Mouse (Mus musculus): ENCODE data around the gene Gm20517.
A peak's percentile ranks its signal among the peaks of the same experiment; 100 is the strongest.

The Gm20517 gene

GRCm38 (mm10) chr17:47610849-47611660 is at the start of gene Gm20517, which contains the start of the genes Bysl and Med20:
Gene Gm20517, plus strand, starts transcription at chr17:47611589.
Gene Bysl, minus strand, starts transcription at chr17:47611492.
Gene Med20, plus strand, starts transcription at chr17:47611582.
- peak; percentile 96 for DNase-seq

GRCm38 (mm10) chr17:47562875-47563274 is 48.5 kb upstream of the Gm20517 start:
- no peak for DNase-seq

GRCm38 (mm10) chr17:47564612-47565011 is 46.8 kb upstream of the Gm20517 start:
- DNase-seq: no peak

- no peak for DNase-seq
Observed at GRCm38 (mm10) chr17:47566133-47566532, 45.3 kb upstream of the Gm20517 start.

GRCm38 (mm10) chr17:47567271-47567670 is 44.1 kb upstream of the Gm20517 start:
- DNase-seq: no peak

- no peak for DNase-seq
Observed at GRCm38 (mm10) chr17:47568389-47568788, 43.0 kb upstream of the Gm20517 start.

GRCm38 (mm10) chr17:47568951-47569527 is 42.4 kb upstream of the Gm20517 start:
- no peak for DNase-seq

GRCm38 (mm10) chr17:47571621-47572020 is 39.8 kb upstream of the Gm20517 start:
- no peak for DNase-seq

GRCm38 (mm10) chr17:47572436-47572835 is 39.0 kb upstream of the Gm20517 start:
- DNase-seq: no peak

GRCm38 (mm10) chr17:47574028-47574427 is 37.4 kb upstream of the Gm20517 start:
- no peak for DNase-seq

GRCm38 (mm10) chr17:47574830-47575229 is 36.6 kb upstream of the Gm20517 start:
- DNase-seq: no peak

GRCm38 (mm10) chr17:47578655-47579054 is 32.7 kb upstream of the Gm20517 start:
- DNase-seq: no peak

GRCm38 (mm10) chr17:47580962-47581361 is 30.4 kb upstream of the Gm20517 start:
- DNase-seq: no peak

- no peak for DNase-seq
Observed at GRCm38 (mm10) chr17:47588517-47588916, 22.9 kb upstream of the Gm20517 start.

GRCm38 (mm10) chr17:47591073-47591472 is 20.3 kb upstream of the Gm20517 start:
- no peak for DNase-seq

GRCm38 (mm10) chr17:47593215-47593853 is 18.1 kb upstream of the Gm20517 start:
- DNase-seq: peak; percentile 96

GRCm38 (mm10) chr17:47593854-47594182 is 17.6 kb upstream of the Gm20517 start:
- DNase-seq: no peak

GRCm38 (mm10) chr17:47594183-47594968 is 17.0 kb upstream of the Gm20517 start:
- DNase-seq: peak; percentile 80

GRCm38 (mm10) chr17:47594969-47595247 is 16.5 kb upstream of the Gm20517 start:
- DNase-seq: no peak

- DNase-seq: peak; percentile 77
Observed at GRCm38 (mm10) chr17:47595248-47596161, 15.9 kb upstream of the Gm20517 start.

- peak; percentile 44 for DNase-seq
Observed at GRCm38 (mm10) chr17:47596162-47596838, 15.1 kb upstream of the Gm20517 start.

GRCm38 (mm10) chr17:47596839-47597164 is 14.6 kb upstream of the Gm20517 start:
- no peak for DNase-seq
